Mouse (Mus musculus): ENCODE measurements around the gene Sh3bp4. TPM values are rescaled to one million over a fixed set of nuclear protein-coding genes. Genes with fewer than 3 reads are reported as not detected.

Gene Sh3bp4
- total and polyA plus RNA-seq, 3 experiments: not detected

- no peak overlapping the region for H3K27ac ChIP-seq (ENCODE audit: insufficient read depth, low read depth)
- H3K36me3 ChIP-seq (replicated peaks in 1 of 2; ENCODE audit: control insufficient read depth in 1 of 2, insufficient read depth in 1 of 2, low read length in 1 of 2): no peaks in the 10 kb centered on the region
- TF ChIP-seq MAZ (IDR thresholded peaks at IDR 0.05; ENCODE audit: low read depth, low read length) (no peak), RAD21 (IDR thresholded peaks at IDR 0.05; ENCODE audit: low read depth, low read length) (no peak), MEF2A (IDR thresholded peaks at IDR 0.05; ENCODE audit: borderline replicate concordance, low read depth, low read length) (no peak), EP300 (IDR thresholded peaks at IDR 0.05; ENCODE audit: low read length) (no peak), ZMIZ1 (IDR thresholded peaks at IDR 0.05; ENCODE audit: low read depth, low read length) (no peak), MYC (IDR thresholded peaks at IDR 0.05; ENCODE audit: low read depth, low read length) (no peak), HCFC1 (IDR thresholded peaks at IDR 0.05; ENCODE audit: low read depth, low read length) (no peak), BHLHE40 (IDR thresholded peaks at IDR 0.05; ENCODE audit: low read depth, low read length) (no peak), ELF1 (IDR thresholded peaks at IDR 0.05; ENCODE audit: low read depth, low read length) (no peak), CTCF (conservative IDR thresholded peaks at IDR 0.05 in 1 of 2, IDR thresholded peaks at IDR 0.05 in 1 of 2; ENCODE audit: low read depth in 2 of 2, low read length in 2 of 2) (no peak), MAFK (IDR thresholded peaks at IDR 0.05; ENCODE audit: insufficient replicate concordance, low read length) (no peak), JUN (IDR thresholded peaks at IDR 0.05; ENCODE audit: insufficient read depth, low read depth, low read length) (no peak), KAT2A (IDR thresholded peaks at IDR 0.05; ENCODE audit: insufficient replicate concordance, low read length) (no peak), ETS1 (conservative IDR thresholded peaks at IDR 0.05; ENCODE audit: low read depth, low read length) (no peak), USF1 (IDR thresholded peaks at IDR 0.05; ENCODE audit: low read depth, low read length) (no peak), ZNF384 (IDR thresholded peaks at IDR 0.05; ENCODE audit: low read depth, low read length) (no peak), UBTF (IDR thresholded peaks at IDR 0.05; ENCODE audit: low read depth, low read length) (no peak), USF2 (conservative IDR thresholded peaks at IDR 0.05; ENCODE audit: low read depth, low read length) (no peak)
- no peaks in the 10 kb centered on the region for H3K4me1 ChIP-seq (ENCODE audit: control insufficient read depth in 1 of 2, insufficient read depth in 2 of 2)
- H3K4me3 ChIP-seq (replicated peaks in 1 of 3; ENCODE audit: low read depth in 2 of 3, low read length in 2 of 3, poor library complexity in 1 of 3): no peak overlapping the region
- no peaks in the 10 kb centered on the region for H3K79me2 ChIP-seq (replicated peaks; ENCODE audit: control insufficient read depth, extremely low read depth, insufficient read depth, poor library complexity, severe bottlenecking)
- H3K9ac ChIP-seq (ENCODE audit: insufficient read depth, low read depth): no peak overlapping the region
- in situ Hi-C loops (cut with MboI; ENCODE audit: low pct_ligation_motif_present, low pct_unique_long_range_greater_than_20kb, low sequenced_read_pairs): no loop called here
- dilution Hi-C loops (cut with MboI; ENCODE audit: extremely low pct_ligation_motif_present, extremely low pct_unique_long_range_greater_than_20kb, low sequenced_read_pairs): no loop called here
- DNase-seq (ENCODE audit: extremely low read depth): no peak
- no peaks in the 10 kb centered on the region for H3K27me3 ChIP-seq (replicated peaks)
- H3K9me3 ChIP-seq (replicated peaks; ENCODE audit: low read length): peaks cover 54% of the 10 kb centered on the region
- H3K4me2 ChIP-seq (ENCODE audit: insufficient read depth, low read depth, poor library complexity, severe bottlenecking): no peak overlapping the region
Measured at GRCm38 (mm10) chr1:89102231-89103003, 32.2 kb downstream of the Sh3bp4 start.

- Histone ChIP-seq H3K36me3 (replicated peaks in 1 of 2; ENCODE audit: control insufficient read depth in 1 of 2, insufficient read depth in 1 of 2, low read length in 1 of 2) (no peaks in the 10 kb centered on the region), H3K9me3 (replicated peaks; ENCODE audit: low read length) (peaks cover 59% of the 10 kb centered on the region), H3K9ac (ENCODE audit: insufficient read depth, low read depth) (no peak overlapping the region), H3K4me2 (ENCODE audit: insufficient read depth, low read depth, poor library complexity, severe bottlenecking) (no peak overlapping the region), H3K4me3 (replicated peaks in 1 of 3; ENCODE audit: low read depth in 2 of 3, low read length in 2 of 3, poor library complexity in 1 of 3) (no peak overlapping the region), H3K27me3 (replicated peaks) (no peaks in the 10 kb centered on the region), H3K79me2 (replicated peaks; ENCODE audit: control insufficient read depth, extremely low read depth, insufficient read depth, poor library complexity, severe bottlenecking) (no peaks in the 10 kb centered on the region), H3K4me1 (ENCODE audit: control insufficient read depth in 1 of 2, insufficient read depth in 2 of 2) (no peaks in the 10 kb centered on the region), H3K27ac (ENCODE audit: insufficient read depth, low read depth) (no peak overlapping the region)
- in situ Hi-C loops (cut with MboI; ENCODE audit: low pct_ligation_motif_present, low pct_unique_long_range_greater_than_20kb, low sequenced_read_pairs) (no loop called here), dilution Hi-C loops (cut with MboI; ENCODE audit: extremely low pct_ligation_motif_present, extremely low pct_unique_long_range_greater_than_20kb, low sequenced_read_pairs) (no loop called here)
- no peak for TF ChIP-seq JUN (IDR thresholded peaks at IDR 0.05; ENCODE audit: insufficient read depth, low read depth, low read length)
- no peak for DNase-seq (ENCODE audit: extremely low read depth)
Measured at GRCm38 (mm10) chr1:89103004-89103263, 32.7 kb downstream of the Sh3bp4 start.
